Mouse (Mus musculus): Measurements from ENCODE around the gene Gm13285.
"Not testable (repeated sequence)": the region's sequence is repeated elsewhere in the genome, so short reads cannot be mapped to it uniquely, and the experiment has no call there.

The Gm13285 gene

GRCm38 (mm10) chr4:88799365-88799764 lies at the start of gene Gm13285:
Gene Gm13285 (plus strand): TSS chr4:88799665.
- not testable (repeated sequence) for DNase-seq (ENCODE audit: low read depth, low spot score)

- no peak for DNase-seq (ENCODE audit: low read depth, low spot score)
Measured at GRCm38 (mm10) chr4:88749926-88750325, 49.5 kb upstream of the Gm13285 start.

- not testable (repeated sequence) for DNase-seq (ENCODE audit: low read depth, low spot score)
Measured at GRCm38 (mm10) chr4:88754818-88755340, 44.6 kb upstream of the Gm13285 start, which contains the start of gene Gm13271. Gene Gm13271 (plus strand): TSS chr4:88754868.

- DNase-seq (ENCODE audit: low read depth, low spot score), result peak; percentile 17
Measured at GRCm38 (mm10) chr4:88756581-88757513, 42.6 kb upstream of the Gm13285 start.

GRCm38 (mm10) chr4:88757628-88758031 lies 41.8 kb upstream of the Gm13285 start:
- not testable (repeated sequence) for DNase-seq (ENCODE audit: low read depth, low spot score)

- DNase-seq (ENCODE audit: low read depth, low spot score), result not testable (repeated sequence)
Measured at GRCm38 (mm10) chr4:88758751-88759150, 40.7 kb upstream of the Gm13285 start.

GRCm38 (mm10) chr4:88759610-88760268 lies 39.7 kb upstream of the Gm13285 start, which contains the start of gene Gm13283:
Gene Gm13283 (plus strand): TSS chr4:88760119.
- DNase-seq (ENCODE audit: low read depth, low spot score), result peak; percentile 1

GRCm38 (mm10) chr4:88760431-88760830 lies 39.0 kb upstream of the Gm13285 start:
- not testable (repeated sequence) for DNase-seq (ENCODE audit: low read depth, low spot score)

GRCm38 (mm10) chr4:88761776-88762175 lies 37.7 kb upstream of the Gm13285 start:
- DNase-seq (ENCODE audit: low read depth, low spot score), result not testable (repeated sequence)

- not testable (repeated sequence) for DNase-seq (ENCODE audit: low read depth, low spot score)
Measured at GRCm38 (mm10) chr4:88762341-88762740, 37.1 kb upstream of the Gm13285 start.

- DNase-seq (ENCODE audit: low read depth, low spot score), result peak; percentile 28
Measured at GRCm38 (mm10) chr4:88763384-88764018, 36.0 kb upstream of the Gm13285 start.

- not testable (repeated sequence) for DNase-seq (ENCODE audit: low read depth, low spot score)
Measured at GRCm38 (mm10) chr4:88773534-88773933, 25.9 kb upstream of the Gm13285 start, which contains the start of gene Gm13290. Gene Gm13290 (plus strand): TSS chr4:88773834.

GRCm38 (mm10) chr4:88776622-88777021 lies 22.8 kb upstream of the Gm13285 start, which contains the start of gene Gm13289:
Gene Gm13289 (plus strand): TSS chr4:88776922.
- not testable (repeated sequence) for DNase-seq (ENCODE audit: low read depth, low spot score)

GRCm38 (mm10) chr4:88779550-88779949 lies 19.9 kb upstream of the Gm13285 start, which contains the start of gene Gm13272:
Gene Gm13272 (plus strand): TSS chr4:88779850.
- not testable (repeated sequence) for DNase-seq (ENCODE audit: low read depth, low spot score)

GRCm38 (mm10) chr4:88780320-88780719 lies 19.1 kb upstream of the Gm13285 start:
- DNase-seq (ENCODE audit: low read depth, low spot score), result not testable (repeated sequence)

- not testable (repeated sequence) for DNase-seq (ENCODE audit: low read depth, low spot score)
Measured at GRCm38 (mm10) chr4:88781831-88782230, 17.6 kb upstream of the Gm13285 start, which contains the start of gene Ifnz. Gene Ifnz (plus strand): TSS chr4:88782131.

- not testable (repeated sequence) for DNase-seq (ENCODE audit: low read depth, low spot score)
Measured at GRCm38 (mm10) chr4:88782335-88782734, 17.1 kb upstream of the Gm13285 start.

- not testable (repeated sequence) for DNase-seq (ENCODE audit: low read depth, low spot score)
Measured at GRCm38 (mm10) chr4:88785409-88785808, 14.1 kb upstream of the Gm13285 start, which contains the start of gene Gm13276. Gene Gm13276 (plus strand): TSS chr4:88785709.

GRCm38 (mm10) chr4:88788402-88788801 lies 11.1 kb upstream of the Gm13285 start, which contains the start of gene Gm13277:
Gene Gm13277 (plus strand): TSS chr4:88788632.
- not testable (repeated sequence) for DNase-seq (ENCODE audit: low read depth, low spot score)

- DNase-seq (ENCODE audit: low read depth, low spot score), result not testable (repeated sequence)
Measured at GRCm38 (mm10) chr4:88791250-88791649, 8.2 kb upstream of the Gm13285 start, which contains the start of gene Gm13278. Gene Gm13278 (plus strand): TSS chr4:88791550.
